Mouse (Mus musculus) heart, adult 11 months (tissue): ENCODE measurements around the gene Fam213b.

Experiments
- DNase-seq: peaks from one replicate; pipeline ENCODE4 v3.0.0; 2022

The Fam213b gene

GRCm38 (mm10) chr4:154922291-154922690 lies 23.4 kb upstream of the Fam213b start:
- peak; percentile 81 for DNase-seq

GRCm38 (mm10) chr4:154916662-154917061 lies 17.7 kb upstream of the Fam213b start:
- DNase-seq = no peak

- DNase-seq = peak; percentile 85
Measured at GRCm38 (mm10) chr4:154915286-154915685, 16.4 kb upstream of the Fam213b start.

DNA sequence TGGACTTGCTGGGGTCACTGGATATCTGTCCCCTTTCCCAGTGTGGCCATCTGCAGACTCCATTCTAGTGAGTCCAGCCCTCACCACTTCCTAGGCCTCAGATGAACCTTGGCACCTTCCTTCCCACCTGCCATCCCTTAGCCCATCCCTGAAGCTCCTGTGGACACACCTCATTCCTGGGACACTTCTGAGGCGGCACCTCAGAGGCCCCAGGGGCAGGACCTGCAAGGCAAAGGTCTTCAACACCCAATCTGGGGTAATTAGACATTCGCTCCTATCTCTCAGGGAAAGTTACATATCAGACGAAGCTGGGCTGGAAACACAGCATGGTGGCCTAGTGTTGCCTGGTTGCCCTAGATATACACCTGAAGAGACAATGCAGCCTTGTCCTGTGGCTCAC lies 15.8 kb upstream of the Fam213b start:
- DNase-seq = peak; percentile 63

DNA sequence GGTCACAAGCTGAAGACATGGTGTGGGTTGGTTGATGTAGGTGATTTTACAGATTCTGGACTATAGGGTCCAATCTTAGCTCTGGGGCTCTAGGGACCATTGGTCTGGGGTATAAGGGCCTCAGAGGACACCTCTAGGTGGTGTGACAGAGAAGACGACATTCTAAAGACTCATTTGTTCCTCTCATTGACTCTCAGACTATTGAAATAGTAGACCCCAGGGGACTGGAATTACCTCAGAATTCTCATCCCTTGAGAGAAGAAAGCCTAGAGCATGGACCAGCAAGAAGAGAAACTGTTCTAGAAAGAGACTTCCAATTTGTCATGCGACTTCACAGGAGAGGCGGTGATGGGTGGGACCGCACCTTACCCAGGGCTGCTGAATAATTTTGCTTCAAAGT lies 15.3 kb upstream of the Fam213b start:
- no peak for DNase-seq

DNA sequence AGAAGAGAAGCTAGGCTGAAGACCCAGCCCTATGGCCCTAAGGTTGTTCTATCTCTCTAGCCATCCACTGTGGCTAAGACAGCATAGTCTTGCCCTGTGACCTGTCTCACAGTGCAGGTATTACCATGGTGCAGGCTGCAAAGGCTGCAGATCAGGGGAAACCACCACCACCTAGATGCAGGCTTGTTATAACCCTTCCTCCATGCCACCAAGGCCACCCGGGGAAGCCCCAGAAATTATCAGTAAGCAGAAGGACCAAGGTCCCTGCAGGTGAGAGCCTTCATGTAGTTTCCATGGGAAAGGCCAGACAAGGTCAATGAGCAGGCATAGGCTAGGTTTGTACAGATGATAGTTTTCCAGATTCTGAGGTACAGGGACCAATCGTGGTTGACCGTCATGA lies 14.9 kb upstream of the Fam213b start:
- peak; percentile 74 for DNase-seq

DNA sequence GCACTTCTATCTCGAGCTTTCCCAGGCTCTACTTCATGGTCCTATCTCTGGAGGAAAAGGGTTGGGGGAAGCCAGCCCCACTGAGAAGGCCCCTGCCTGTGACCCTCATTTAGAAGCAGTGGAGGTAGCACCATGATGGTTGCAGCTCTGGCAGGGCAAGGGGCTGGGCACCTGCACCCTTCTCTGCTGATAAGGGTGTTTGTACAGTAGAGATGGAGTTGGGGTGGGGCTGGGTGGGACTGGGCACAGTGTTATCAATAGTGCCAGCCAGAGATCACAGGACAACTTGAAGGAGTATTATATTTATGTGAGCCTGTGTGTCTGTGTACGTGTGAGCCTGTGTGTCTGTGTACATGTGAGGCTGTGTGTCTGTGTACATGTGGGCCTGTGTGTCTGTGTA lies 12.7 kb upstream of the Fam213b start:
- DNase-seq = no peak

DNA sequence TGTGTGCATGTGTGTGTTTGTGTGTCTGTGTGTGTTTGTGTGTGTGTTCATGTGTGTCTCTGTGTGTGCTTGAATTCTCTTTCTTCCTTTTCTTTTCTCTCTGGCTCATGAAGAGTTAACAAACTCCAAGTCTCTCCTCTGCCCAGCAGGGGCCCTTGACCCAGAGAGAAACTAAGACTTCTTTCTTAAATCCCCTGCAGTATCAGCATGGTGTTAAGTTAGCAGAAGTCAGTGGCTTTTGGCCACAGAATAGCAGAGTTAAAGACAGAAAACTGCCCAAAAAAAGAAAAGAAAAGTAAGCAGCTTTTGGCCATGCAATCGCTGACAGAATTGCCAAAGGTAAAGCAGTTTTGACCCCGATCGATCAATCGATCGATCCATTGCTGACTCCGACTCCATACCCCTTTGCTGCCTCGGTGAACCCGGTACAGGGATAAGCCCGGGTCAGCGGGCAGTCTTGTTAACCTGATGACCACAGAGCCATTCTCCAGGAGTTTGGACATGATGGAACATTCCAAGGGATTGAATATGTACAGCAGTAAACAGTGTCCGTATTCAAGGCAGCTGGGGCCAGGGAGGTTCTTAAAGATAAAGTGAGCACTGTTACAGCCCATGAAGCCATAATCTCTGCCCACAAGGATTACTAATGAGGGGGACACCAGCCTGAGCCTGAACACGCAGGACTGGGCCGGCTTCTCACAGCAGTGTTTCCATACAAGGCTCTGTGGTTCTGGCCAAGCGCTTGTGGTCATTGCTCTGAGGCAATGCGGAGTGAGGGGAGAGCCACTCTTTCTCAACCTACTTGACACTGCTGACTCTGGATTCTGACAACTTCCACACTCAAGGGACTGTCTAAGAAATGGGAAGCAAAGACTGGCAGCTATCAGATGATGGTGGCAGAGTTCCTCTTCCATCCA lies 11.9 kb upstream of the Fam213b start:
- DNase-seq = peak; percentile 96

GRCm38 (mm10) chr4:154908490-154908889 lies 9.6 kb upstream of the Fam213b start:
- DNase-seq = no peak

GRCm38 (mm10) chr4:154907833-154908232 lies 8.9 kb upstream of the Fam213b start:
- peak; percentile 93 for DNase-seq

DNA sequence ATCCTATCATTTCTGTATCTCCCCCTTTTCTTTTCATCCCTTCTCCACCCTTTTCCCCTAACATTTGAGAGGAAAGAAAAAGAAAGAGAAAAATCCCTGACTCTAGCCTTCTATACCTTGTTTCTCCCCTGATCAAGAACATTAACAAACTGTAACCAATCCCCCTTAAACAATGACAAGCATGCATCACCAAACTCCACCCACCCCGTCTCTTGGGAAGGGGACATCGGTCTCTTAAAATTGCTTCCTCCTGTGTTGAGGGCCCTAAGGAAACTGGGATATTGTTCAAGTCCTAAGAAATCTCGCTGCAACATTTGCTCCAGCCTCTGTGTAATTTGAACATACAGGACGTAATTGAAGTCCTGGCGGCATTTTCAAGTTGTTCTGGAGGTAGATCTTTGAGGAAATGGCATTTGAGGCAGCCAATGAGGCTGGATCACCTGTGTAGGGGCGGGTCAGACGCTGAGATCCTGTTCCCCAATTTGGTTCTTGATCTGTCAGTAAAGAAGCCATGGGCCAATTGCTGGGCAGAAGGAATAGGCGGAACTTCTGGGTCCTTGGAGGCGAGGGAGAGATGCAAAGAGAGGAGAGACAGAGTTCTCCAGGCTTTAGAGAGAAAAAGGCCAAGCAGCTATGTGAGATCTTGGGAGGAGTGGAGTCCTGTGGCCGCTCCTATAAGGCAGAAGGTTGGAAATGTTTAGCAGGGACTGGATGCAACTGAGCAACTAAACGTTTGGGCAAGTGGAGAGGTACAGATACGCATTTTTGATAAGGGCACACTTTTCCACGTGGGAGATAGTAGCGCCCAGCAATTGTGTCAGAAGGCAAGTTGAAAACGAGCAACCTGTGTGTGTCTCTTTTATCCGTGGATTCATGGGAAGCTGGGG lies 5.5 kb upstream of the Fam213b start:
- DNase-seq = peak; percentile 98

DNA sequence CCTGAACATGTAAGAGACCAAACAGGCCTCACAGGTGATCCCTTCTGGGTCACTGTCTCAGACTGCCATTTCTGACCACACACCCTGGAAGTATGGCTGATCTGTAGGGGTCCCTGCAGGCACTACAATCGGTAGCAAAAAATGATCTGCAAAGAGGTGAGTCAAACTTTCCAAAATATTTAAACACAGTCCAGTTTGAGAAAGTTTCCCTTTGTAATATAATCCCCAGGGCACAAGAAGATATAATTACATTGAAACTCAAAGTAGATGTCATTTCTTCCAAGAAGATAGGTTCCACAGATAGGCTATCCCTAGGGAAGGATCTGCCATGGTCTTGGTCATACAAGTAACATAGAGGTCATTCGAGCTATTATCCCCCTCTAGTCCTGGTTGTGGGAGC lies 3.4 kb upstream of the Fam213b start:
- DNase-seq = peak; percentile 52

GRCm38 (mm10) chr4:154897676-154898465 lies 1.1 kb downstream of the Fam213b start:
- peak; percentile 75 for DNase-seq

GRCm38 (mm10) chr4:154895549-154895948 lies 3.4 kb downstream of the Fam213b start:
- peak; percentile 71 for DNase-seq

DNA sequence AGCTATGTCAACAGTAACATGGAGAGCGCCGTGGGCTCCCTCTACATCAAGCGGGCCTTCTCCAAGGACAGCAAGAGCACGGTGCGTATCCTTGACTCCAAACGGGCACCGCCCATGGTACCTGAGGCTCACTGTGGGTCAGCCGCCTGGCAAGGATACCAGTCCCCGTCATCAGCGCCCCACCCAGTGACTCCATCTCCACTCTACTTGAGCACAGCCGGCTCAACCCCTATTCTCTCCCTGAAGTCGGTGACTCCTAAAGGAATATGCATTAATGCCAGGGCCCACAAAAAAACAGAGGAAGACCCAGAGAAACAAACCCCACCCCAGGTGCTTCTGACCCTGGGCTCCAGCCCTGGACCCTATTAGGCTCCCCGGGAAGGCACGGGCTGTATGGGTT lies 8.0 kb downstream of the Fam213b start:
- DNase-seq = no peak

GRCm38 (mm10) chr4:154887593-154888250 lies 11.2 kb downstream of the Fam213b start:
- DNase-seq = peak; percentile 82

GRCm38 (mm10) chr4:154886876-154887592 lies 11.9 kb downstream of the Fam213b start:
- DNase-seq = no peak

GRCm38 (mm10) chr4:154885416-154885815 lies 13.5 kb downstream of the Fam213b start:
- DNase-seq = peak; percentile 89

GRCm38 (mm10) chr4:154882014-154882659 lies 16.8 kb downstream of the Fam213b start:
- peak; percentile 89 for DNase-seq

DNA sequence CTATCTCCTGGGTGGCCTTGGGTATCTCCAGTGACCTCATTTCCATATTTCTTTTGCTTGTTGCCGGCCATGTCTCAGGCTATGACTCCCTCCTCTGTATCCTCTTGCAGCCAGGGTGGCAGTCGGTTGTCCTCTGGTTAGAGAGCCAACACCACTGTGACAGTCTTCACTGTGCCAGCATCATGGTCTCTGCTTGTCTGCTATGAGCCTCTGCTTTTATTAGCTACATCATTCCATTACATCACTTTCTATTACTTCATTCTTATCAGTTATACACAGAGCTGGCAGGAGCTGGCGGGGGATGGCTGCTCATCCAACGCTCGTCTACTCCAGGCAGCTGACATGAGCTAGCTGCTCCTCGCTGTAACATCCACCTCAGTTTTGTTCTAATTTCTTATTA lies 18.2 kb downstream of the Fam213b start:
- DNase-seq = peak; percentile 96
